Mouse (Mus musculus) CH12.LX (cell line): ENCODE measurements around the gene Tent5b. TPM values are rescaled to one million over a fixed set of nuclear protein-coding genes. Genes with fewer than 3 reads are reported as not detected.

Experiments used
- DNase-seq: peaks from one replicate; pipeline ENCODE4 v3.0.0-alpha.2; 2013; ENCODE audit errors: extremely low read depth
- H3K27ac ChIP-seq: 2 replicates; pipeline ENCODE4 v1.5.1; 2012; ENCODE audit warnings: low read depth, mild to moderate bottlenecking, control low read depth, moderate library complexity; ENCODE audit not compliant: insufficient read depth
- H3K27me3 ChIP-seq: replicated peaks from 2 replicates; pipeline ENCODE3; 2012; ENCODE audit warnings: inconsistent platforms
- H3K36me3 ChIP-seq, 2 experiments: replicated peaks in 1 of 2; 2 replicates each; pipeline versions ENCODE3 to v1.6.1; 2012; ENCODE audit warnings: inconsistent platforms in 1 of 2, low read length in 1 of 2, mild to moderate bottlenecking in 1 of 2, mixed read lengths in 1 of 2, moderate library complexity in 1 of 2; ENCODE audit not compliant: control insufficient read depth in 1 of 2, insufficient read depth in 1 of 2
- H3K4me1 ChIP-seq, 2 experiments: 2 replicates each; pipeline ENCODE4 v1.6.1; 2012; ENCODE audit warnings: inconsistent platforms in 1 of 2, moderate library complexity in 1 of 2; ENCODE audit not compliant: insufficient read depth in 2 of 2, control insufficient read depth in 1 of 2
- H3K4me2 ChIP-seq: 2 replicates; pipeline ENCODE4 v1.6.1; 2012; ENCODE audit warnings: low read depth, mild to moderate bottlenecking, control low read depth; ENCODE audit not compliant: poor library complexity, insufficient read depth, severe bottlenecking
- H3K4me3 ChIP-seq, 3 experiments: fragments of 150-350 bp in 1 of 3; sonication (generic) in 1 of 3; replicated peaks in 1 of 3; 2 replicates each; pipeline versions ENCODE3 to v1.5.1; 2011 to 2012; ENCODE audit warnings: low read depth in 2 of 3, low read length in 2 of 3, mild to moderate bottlenecking in 2 of 3, moderate library complexity in 2 of 3, control low read depth in 1 of 3, improper control_type of control experiment in 1 of 3, inconsistent platforms in 1 of 3, mixed read lengths in 1 of 3; ENCODE audit not compliant: poor library complexity in 1 of 3
- H3K79me2 ChIP-seq: replicated peaks from 2 replicates; pipeline ENCODE4 v1.6.1; 2012; ENCODE audit warnings: mild to moderate bottlenecking, moderate library complexity; ENCODE audit not compliant: control insufficient read depth, poor library complexity, insufficient read depth, severe bottlenecking; ENCODE audit errors: extremely low read depth
- H3K9ac ChIP-seq: 2 replicates; pipeline ENCODE4 v1.6.1; 2012; ENCODE audit warnings: low read depth, mild to moderate bottlenecking, control low read depth, moderate library complexity; ENCODE audit not compliant: insufficient read depth
- H3K9me3 ChIP-seq: replicated peaks from 2 replicates; pipeline ENCODE3; 2012; ENCODE audit warnings: low read length, inconsistent platforms, mixed read lengths
- BHLHE40 ChIP-seq: IDR thresholded peaks from 2 replicates; pipeline ENCODE4 v1.6.1; 2011; ENCODE audit warnings: mild to moderate bottlenecking, low read depth, low read length, improper control_type of control experiment
- CHD1 ChIP-seq: IDR thresholded peaks from 2 replicates; pipeline ENCODE4 v1.6.1; 2012; ENCODE audit warnings: low read depth, low read length, improper control_type of control experiment, inconsistent platforms
- CHD2 ChIP-seq: IDR thresholded peaks from 2 replicates; pipeline ENCODE4 v1.6.1; 2011; ENCODE audit warnings: low read length, improper control_type of control experiment
- E2F4 ChIP-seq: IDR thresholded peaks from 2 replicates; pipeline ENCODE4 v1.6.1; 2011; ENCODE audit warnings: low read depth, low read length, improper control_type of control experiment; ENCODE audit not compliant: insufficient replicate concordance
- ELF1 ChIP-seq: IDR thresholded peaks from 2 replicates; pipeline ENCODE4 v1.6.1; 2014; ENCODE audit warnings: low read depth, mild to moderate bottlenecking, inconsistent platforms, low read length, improper control_type of control experiment
- EP300 ChIP-seq: IDR thresholded peaks from 2 replicates; pipeline ENCODE4 v1.6.1; 2011; ENCODE audit warnings: low read length, improper control_type of control experiment
- ETS1 ChIP-seq: conservative IDR thresholded peaks from 2 replicates; pipeline ENCODE4 v1.6.1; 2012; ENCODE audit warnings: low read depth, mild to moderate bottlenecking, inconsistent platforms, low read length, improper control_type of control experiment, moderate library complexity
- HCFC1 ChIP-seq: IDR thresholded peaks from 2 replicates; pipeline ENCODE4 v1.6.1; 2012; ENCODE audit warnings: low read depth, mild to moderate bottlenecking, inconsistent platforms, low read length, improper control_type of control experiment
- IRF4 ChIP-seq: IDR thresholded peaks from 2 replicates; pipeline ENCODE4 v1.6.1; 2014; ENCODE audit warnings: low read depth, mild to moderate bottlenecking, inconsistent platforms, low read length, improper control_type of control experiment
- MAX ChIP-seq: IDR thresholded peaks from 2 replicates; pipeline ENCODE4 v1.6.1; 2011; ENCODE audit warnings: low read length, improper control_type of control experiment
- MAZ ChIP-seq: IDR thresholded peaks from 2 replicates; pipeline ENCODE4 v1.6.1; 2012; ENCODE audit warnings: low read depth, mild to moderate bottlenecking, inconsistent platforms, low read length, improper control_type of control experiment, moderate library complexity
- MEF2A ChIP-seq: IDR thresholded peaks from 2 replicates; pipeline ENCODE4 v1.6.1; 2014; ENCODE audit warnings: low read depth, mild to moderate bottlenecking, inconsistent platforms, low read length, improper control_type of control experiment, borderline replicate concordance
- NELFE ChIP-seq: IDR thresholded peaks from 2 replicates; pipeline ENCODE4 v1.6.1; 2011; ENCODE audit warnings: low read depth, low read length, improper control_type of control experiment
- PAX5 ChIP-seq: IDR thresholded peaks from 2 replicates; pipeline ENCODE4 v1.6.1; 2012; ENCODE audit warnings: low read length, inconsistent platforms, mixed read lengths
- POLR2A ChIP-seq: IDR thresholded peaks from 2 replicates; pipeline ENCODE4 v1.6.1; 2011; ENCODE audit warnings: low read depth, mild to moderate bottlenecking, improper control_type of control experiment, low read length
- POLR2AphosphoS2 ChIP-seq: IDR thresholded peaks from 2 replicates; pipeline ENCODE4 v1.6.1; 2011; ENCODE audit warnings: low read depth, low read length, improper control_type of control experiment
- SIN3A ChIP-seq: IDR thresholded peaks from 2 replicates; pipeline ENCODE4 v1.6.1; 2012; ENCODE audit warnings: low read length, improper control_type of control experiment, inconsistent platforms
- TBP ChIP-seq: conservative IDR thresholded peaks from 2 replicates; pipeline ENCODE4 v1.6.1; 2011; ENCODE audit warnings: low read depth, low read length, improper control_type of control experiment
- TCF12 ChIP-seq: IDR thresholded peaks from 2 replicates; pipeline ENCODE4 v1.6.1; 2014; ENCODE audit warnings: low read depth, mild to moderate bottlenecking, inconsistent platforms, low read length, improper control_type of control experiment
- USF2 ChIP-seq: conservative IDR thresholded peaks from 2 replicates; pipeline ENCODE4 v1.6.1; 2011; ENCODE audit warnings: low read depth, low read length, improper control_type of control experiment
- ZMIZ1 ChIP-seq: IDR thresholded peaks from 2 replicates; pipeline ENCODE4 v1.6.1; 2012; ENCODE audit warnings: low read depth, mild to moderate bottlenecking, inconsistent platforms, low read length, improper control_type of control experiment
- ZNF384 ChIP-seq: IDR thresholded peaks from 2 replicates; pipeline ENCODE4 v1.6.1; 2012; ENCODE audit warnings: low read depth, low read length, improper control_type of control experiment, inconsistent platforms
- dilution Hi-C: fragments of 300-500 bp; cut with MboI; formaldehyde crosslinking; loops from 2 replicates; pipeline ENCODE4 v1.14.3; 2020; ENCODE audit warnings: low sequenced_read_pairs; ENCODE audit not compliant: extremely low pct_unique_long_range_greater_than_20kb, extremely low pct_ligation_motif_present
- in situ Hi-C: fragments of 300-500 bp; cut with MboI; formaldehyde crosslinking; loops from 3 replicates; pipeline ENCODE4 v1.14.3; 2019; ENCODE audit warnings: low sequenced_read_pairs, low pct_ligation_motif_present, low pct_unique_long_range_greater_than_20kb, mixed read lengths
- polyA plus RNA-seq: library from polyadenylated mRNA; unstranded; fragments of >175 nt; gene quantifications from 2 replicates; pipeline ENCODE4 v1.2.1, GENCODE M21; 2012; ENCODE audit warnings: low read depth; ENCODE audit not compliant: insufficient read length
- total RNA-seq, 2 experiments: library from RNA; depleted of rRNA; stranded (reverse); fragments of 300-350 nt in 1 of 2; fragments of >200 nt in 1 of 2; gene quantifications; 2 replicates each; pipeline ENCODE4 v1.2.3; 2012 to 2014

Tent5b gene
- total and polyA plus RNA-seq, 3 experiments = not detected

DNA sequence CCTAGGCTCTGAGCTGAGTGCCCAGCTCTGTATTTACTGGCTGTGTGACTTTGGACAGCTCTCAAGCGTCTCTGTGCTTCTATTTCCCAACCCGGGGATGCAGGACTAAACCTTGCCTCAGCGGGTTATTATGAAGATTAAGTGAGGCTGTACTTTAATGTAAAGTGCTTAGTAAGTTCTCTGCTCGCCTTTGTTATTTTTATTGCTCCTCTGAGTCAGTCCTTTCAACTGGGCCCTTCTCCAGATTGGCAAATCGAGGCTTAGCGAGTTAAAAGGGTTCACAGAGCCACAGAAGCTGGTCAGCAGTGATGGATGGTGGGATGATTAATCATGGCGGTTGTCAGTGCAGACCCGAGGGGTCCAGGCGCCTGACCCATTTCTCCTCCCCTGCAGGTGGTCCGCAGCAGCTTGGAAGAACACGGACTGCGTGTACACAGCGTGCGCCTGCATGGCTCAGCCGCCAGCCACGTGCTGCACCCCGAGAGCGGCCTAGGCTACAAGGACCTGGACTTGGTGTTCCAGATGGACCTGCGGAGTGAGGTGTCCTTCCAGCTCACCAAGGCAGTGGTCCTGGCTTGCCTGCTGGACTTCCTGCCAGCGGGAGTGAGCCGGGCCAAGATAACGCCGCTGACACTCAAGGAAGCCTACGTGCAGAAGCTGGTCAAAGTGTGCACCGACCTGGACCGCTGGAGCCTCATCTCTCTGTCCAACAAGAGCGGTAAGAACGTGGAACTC lies 5.9 kb downstream of the Tent5b start:
- in situ Hi-C loops (no loop called here), dilution Hi-C loops (no loop called here)
- peaks cover 0 to under 1% of the 10 kb centered on the region in 2 experiments; a peak in 1 of 4 replicates for H3K4me1 ChIP-seq
- H3K9ac ChIP-seq = no peak overlapping the region
- no peak for DNase-seq
- TF ChIP-seq NELFE (no peak), BHLHE40 (no peak)
- H3K27ac ChIP-seq = no peak overlapping the region
- peaks cover 88% of the 10 kb centered on the region for H3K27me3 ChIP-seq
- no peaks in the 10 kb centered on the region for H3K36me3 ChIP-seq
- no peak overlapping the region for H3K4me2 ChIP-seq
- no peaks in the 10 kb centered on the region for H3K9me3 ChIP-seq
- H3K79me2 ChIP-seq = no peaks in the 10 kb centered on the region
- H3K4me3 ChIP-seq = no peak overlapping the region

DNA sequence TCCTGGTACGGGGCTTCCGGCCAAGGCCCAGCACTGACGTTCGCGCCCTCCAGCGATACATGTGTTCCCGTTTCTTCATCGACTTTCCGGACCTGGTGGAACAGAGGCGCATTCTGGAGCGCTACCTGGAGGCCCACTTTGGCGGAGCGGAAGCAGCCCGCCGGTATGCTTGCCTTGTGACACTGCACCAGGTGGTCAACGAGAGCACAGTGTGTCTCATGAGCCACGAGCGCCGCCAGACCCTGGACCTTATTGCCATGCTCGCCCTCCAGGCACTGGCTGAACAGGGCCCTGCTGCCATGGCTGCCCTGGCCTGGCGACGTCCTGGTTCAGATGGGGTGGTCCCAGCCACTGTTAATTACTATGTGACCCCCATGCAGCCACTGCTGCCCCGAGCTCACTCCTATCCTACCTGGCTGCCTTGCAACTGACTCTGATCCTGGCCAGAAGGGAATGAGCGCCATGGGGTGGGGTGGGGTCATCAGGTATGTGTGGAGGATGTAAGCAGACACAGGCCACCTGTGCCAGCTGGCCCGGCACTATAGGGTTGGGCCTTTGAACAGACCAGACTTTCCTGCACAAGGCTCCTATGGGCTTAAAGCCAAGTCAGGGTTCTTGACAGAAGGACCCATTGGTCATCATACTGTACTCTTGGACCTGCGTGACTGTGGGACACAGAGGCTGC lies 6.9 kb downstream of the Tent5b start:
- TF ChIP-seq ELF1 (no peak), MAX (no peak), NELFE (no peak), USF2 (no peak), ZMIZ1 (no peak), ZNF384 (no peak), CHD2 (no peak), ETS1 (no peak)
- TF ChIP-seq, all 38 proteins: peak for 0
- Histone ChIP-seq H3K9me3 (no peaks in the 10 kb centered on the region), H3K27me3 (peaks cover 88% of the 10 kb centered on the region), H3K4me3 (no peak overlapping the region), H3K27ac (no peak overlapping the region), H3K4me1 (no peaks in the 10 kb centered on the region), H3K36me3 (no peaks in the 10 kb centered on the region), H3K79me2 (no peaks in the 10 kb centered on the region), H3K4me2 (no peak overlapping the region), H3K9ac (no peak overlapping the region)
- dilution Hi-C loops = no loop called here
- no peak for DNase-seq
- in situ Hi-C loops = no loop called here

DNA sequence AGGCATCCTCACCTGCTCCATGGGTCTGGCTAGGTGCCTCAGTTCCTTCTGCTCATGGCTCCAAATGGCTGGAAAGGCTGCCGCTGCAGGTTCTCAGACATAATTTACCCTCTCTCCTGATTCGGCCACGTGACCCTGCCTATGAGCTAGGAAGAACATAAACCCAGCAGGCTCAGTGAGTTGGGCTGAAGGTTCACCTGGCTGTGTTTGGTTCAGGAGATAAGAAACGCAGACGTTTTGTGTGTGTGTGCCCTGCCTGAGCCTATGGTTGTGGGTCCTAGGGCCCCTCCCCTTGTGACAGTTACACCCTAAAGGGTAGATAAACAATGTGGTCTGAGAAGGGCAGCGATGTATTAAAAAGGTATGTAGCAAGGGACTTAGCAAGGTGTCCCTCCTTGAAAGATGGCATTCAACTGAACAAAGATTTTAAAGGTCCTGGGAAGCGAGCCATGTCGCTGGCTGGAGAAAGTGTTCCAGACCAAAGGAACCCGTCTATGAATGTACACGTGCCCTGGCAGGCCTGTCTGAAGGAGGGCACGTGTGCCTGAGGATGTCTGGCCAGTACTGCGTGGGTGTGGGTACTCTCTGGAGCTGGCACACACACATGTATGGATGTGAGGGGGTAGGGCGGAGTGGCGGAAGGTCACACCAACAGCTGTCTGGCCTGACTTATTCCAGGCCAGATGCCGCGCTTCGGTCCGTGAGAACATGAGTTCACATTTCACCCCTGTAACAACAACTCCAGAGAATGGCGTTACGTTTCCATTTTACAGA lies 8.9 kb downstream of the Tent5b start:
- TF ChIP-seq IRF4 (no peak), POLR2A (no peak), SIN3A (no peak), EP300 (no peak), TCF12 (no peak), TBP (no peak), MAZ (no peak), POLR2AphosphoS2 (no peak), MEF2A (no peak), CHD1 (no peak), E2F4 (no peak), HCFC1 (no peak), PAX5 (no peak), ETS1 (no peak)
- H3K79me2 ChIP-seq = no peaks in the 10 kb centered on the region
- H3K4me3 ChIP-seq = no peak overlapping the region
- H3K27ac ChIP-seq = no peak overlapping the region
- no peaks in the 10 kb centered on the region for H3K9me3 ChIP-seq
- peaks cover 0 to 6% of the 10 kb centered on the region in 2 experiments; a peak in 2 of 4 replicates for H3K4me1 ChIP-seq
- H3K4me2 ChIP-seq = no peak overlapping the region
- DNase-seq = no peak
- H3K36me3 ChIP-seq = no peaks in the 10 kb centered on the region
- H3K9ac ChIP-seq = no peak overlapping the region
- H3K27me3 ChIP-seq = peaks cover 86% of the 10 kb centered on the region
- dilution Hi-C loops (no loop called here), in situ Hi-C loops (no loop called here)
